Comparison of ENCODE assay signal across 12 mouse cellular contexts in genomic region chr7:132337268-132337917, GRCm38 (mm10). TPM values are rescaled to one million over a fixed set of nuclear protein-coding genes. Genes with fewer than 3 reads are reported as not detected.
A peak's percentile ranks its signal among the peaks of the same experiment; 100 is the strongest.
DNase-seq lines count a peak whose midpoint lies in the region; ATAC-seq and TF ChIP-seq lines count a peak whose summit lies in the region.
"Had no signal": no experiment of that assay in that cellular context is flagged by ENCODE, and none has a peak within 500 bp of the region (broad histone marks: within the 10 kb centered on the region; RNA-seq: fewer than 3 reads in every experiment).

No protein-coding gene starts in this region.

- no peaks in the 10 kb centered on the region for H3K36me3 ChIP-seq in forebrain, embryonic 10.5 days (replicated peaks)
- no peaks in the 10 kb centered on the region for H3K36me3 ChIP-seq in forebrain, embryonic 11.5 days (ENCODE audit: control insufficient read depth, insufficient read depth, low read length)
- no peaks in the 10 kb centered on the region for H3K36me3 ChIP-seq in hindbrain, embryonic 15.5 days

- no peak overlapping the region for H3K4me2 ChIP-seq in forebrain, embryonic 11.5 days (ENCODE audit: low read depth, low read length, severe bottlenecking)
- H3K4me2 ChIP-seq in hindbrain, embryonic 15.5 days = no peak overlapping the region

- peak overlapping the region; percentile 44; the same call in 1 of the 2 replicates for H3K27ac ChIP-seq in forebrain, embryonic 10.5 days
- H3K27ac ChIP-seq in forebrain, embryonic 11.5 days (ENCODE audit: low read depth, low read length) = no peak overlapping the region
- peak overlapping the region; percentile 79 for H3K27ac ChIP-seq in layer of hippocampus, adult 2 months
- H3K27ac ChIP-seq in brown adipose tissue, adult 24 weeks (replicated peaks; ENCODE audit: low read depth, low read length) = 0 out of 2 replicates have a peak overlapping the region, but pooled peaks have one; percentile 0
- H3K27ac ChIP-seq in hindbrain, embryonic 15.5 days (replicated peaks) = peak overlapping the region; percentile 51; the same call in 1 of the 2 replicates

- no peak for DNase-seq in forebrain, embryonic 10.5 days (ENCODE audit: extremely low spot score, low spot score)
- no peak for DNase-seq in forebrain, embryonic 11.5 days (ENCODE audit: low spot score)
- DNase-seq in layer of hippocampus, adult 2 months (ENCODE audit: low spot score in 2 of 2) = no peak
- DNase-seq in layer of hippocampus, adult 9-10 months (ENCODE audit: low spot score) = no peak
- DNase-seq in spleen, postnatal 14 days (ENCODE audit: low spot score in 2 of 2) = no peak
- DNase-seq in urinary bladder, postnatal 10 days (ENCODE audit: low spot score) = no peak
- DNase-seq: adrenal gland, adult 2 months; cerebellum, adult 18-20 months; kidney, postnatal 14 days; left cerebral cortex, postnatal 4 days had no signal

- no peaks in the 10 kb centered on the region for H3K27me3 ChIP-seq in forebrain, embryonic 10.5 days (ENCODE audit: poor library complexity, severe bottlenecking)
- no peaks in the 10 kb centered on the region for H3K27me3 ChIP-seq in forebrain, embryonic 11.5 days (ENCODE audit: control insufficient read depth, insufficient read depth, low read length)
- no peaks in the 10 kb centered on the region for H3K27me3 ChIP-seq in hindbrain, embryonic 15.5 days

- WGBS in forebrain, embryonic 10.5 days = 76% methylated on average over 11 of the region's 11 CpGs
- 77% methylated on average over 11 of the region's 11 CpGs for WGBS in forebrain, embryonic 11.5 days
- WGBS in hindbrain, embryonic 15.5 days = 63% methylated on average over 11 of the region's 11 CpGs

- no peak overlapping the region for H3K9ac ChIP-seq in forebrain, embryonic 11.5 days (ENCODE audit: low read length)
- H3K9ac ChIP-seq in hindbrain, embryonic 15.5 days = no peak overlapping the region

- no peak for ATAC-seq in forebrain, embryonic 11.5 days (replicated peaks; ENCODE audit: low FRiP score)
- ATAC-seq in hindbrain, embryonic 15.5 days (ENCODE audit: low FRiP score, low read depth) = no peak

- no peaks in the 10 kb centered on the region for H3K9me3 ChIP-seq in forebrain, embryonic 10.5 days
- H3K9me3 ChIP-seq in forebrain, embryonic 11.5 days (ENCODE audit: control insufficient read depth, low read length) = no peaks in the 10 kb centered on the region
- H3K9me3 ChIP-seq in hindbrain, embryonic 15.5 days = no peaks in the 10 kb centered on the region

- no peak for TF ChIP-seq CTCF in layer of hippocampus, adult 2 months (conservative IDR thresholded peaks at IDR 0.05)

- no peak overlapping the region for H3K4me3 ChIP-seq in forebrain, embryonic 10.5 days
- H3K4me3 ChIP-seq in forebrain, embryonic 11.5 days (ENCODE audit: low read depth, low read length) = no peak overlapping the region
- no peak overlapping the region for H3K4me3 ChIP-seq in layer of hippocampus, adult 2 months
- H3K4me3 ChIP-seq in brown adipose tissue, adult 24 weeks (ENCODE audit: insufficient read depth, low read depth, low read length) = no peak overlapping the region
- no peak overlapping the region for H3K4me3 ChIP-seq in hindbrain, embryonic 15.5 days

- peaks cover 24% of the 10 kb centered on the region for H3K4me1 ChIP-seq in forebrain, embryonic 10.5 days
- H3K4me1 ChIP-seq in forebrain, embryonic 11.5 days (replicated peaks; ENCODE audit: control insufficient read depth, insufficient read depth, low read length) = peaks cover 5% of the 10 kb centered on the region; the same call in 1 of the 2 replicates
- peaks cover 25% of the 10 kb centered on the region for H3K4me1 ChIP-seq in brown adipose tissue, adult 24 weeks (ENCODE audit: control insufficient read depth, insufficient read depth, insufficient read length, low read length)
- H3K4me1 ChIP-seq in hindbrain, embryonic 15.5 days (replicated peaks) = peaks cover 20% of the 10 kb centered on the region

RNA-seq across cellular contexts. Expression of gene Chst15, which starts 20.4 kb away (rescaled TPM):
- 9.2 and 9.7 TPM in 2 replicates for polyA plus RNA-seq in forebrain, embryonic 10.5 days (2016; fragmentation: Nextera tagmentation; extraction: Ambion mirVana)
- 10.9 and 13.1 TPM in 2 replicates for polyA plus RNA-seq in forebrain, embryonic 11.5 days (2014; fragmentation: Nextera tagmentation; extraction: Ambion mirVana)
- total RNA-seq in layer of hippocampus, adult 2 months (2021) = 10 to 100 TPM; 50.7 to 53.3 TPM
- 14.7 and 16.0 TPM in 2 replicates for polyA plus RNA-seq in brown adipose tissue, adult 24 weeks (2012; ENCODE audit: insufficient read depth, insufficient read length, missing spikeins)
- polyA plus RNA-seq in hindbrain, embryonic 15.5 days (2015; fragmentation: Nextera tagmentation; extraction: Ambion mirVana) = 22.3 and 27.0 TPM in 2 replicates
